Mouse (Mus musculus) kidney, adult 2 months (tissue): Measurements from ENCODE around the gene Elf5.

Experiments used
- CTCF ChIP-seq: fragments of 200-500 bp; conservative IDR thresholded peaks from 2 replicates; pipeline ENCODE4 v1.5.1; 2011; ENCODE audit warnings: low read depth, mild to moderate bottlenecking, control low read depth, low read length, moderate library complexity, mixed read lengths; ENCODE audit not compliant: insufficient read depth, insufficient read length
- POLR2A ChIP-seq: fragments of 200-500 bp; IDR thresholded peaks from one replicate; pipeline ENCODE4 v1.6.1; 2011; ENCODE audit warnings: low read depth, low read length, control low read depth

- TF ChIP-seq CTCF (no peak), POLR2A (no peak)
These were observed 65.2 kb downstream of the Elf5 start for GRCm38 (mm10) chr2:103476657-103477056.
